Mouse (Mus musculus): Measurements from ENCODE around the gene Zfp446. TPM values are rescaled to one million over a fixed set of nuclear protein-coding genes. Genes with fewer than 3 reads are reported as not detected.

The Zfp446 gene
- 1 to 10 TPM; 3.8 to 5.7 TPM for polyA plus RNA-seq (2017; shearing (Covaris generic))

GRCm38 (mm10) chr7:12977682-12978389 lies at the start of gene Zfp446:
Zfp446 (plus strand) TSS chr7:12977848.
- ATAC-seq, result peak; percentile 92

GRCm38 (mm10) chr7:12933615-12934140 lies 44.0 kb upstream of the Zfp446 start:
- ATAC-seq, result no peak

- ATAC-seq, result no peak
Measured at GRCm38 (mm10) chr7:12934808-12935207, 42.8 kb upstream of the Zfp446 start.

- ATAC-seq, result peak; percentile 69
Measured at GRCm38 (mm10) chr7:12937254-12937803, 40.3 kb upstream of the Zfp446 start.

GRCm38 (mm10) chr7:12940599-12940998 lies 37.0 kb upstream of the Zfp446 start:
- ATAC-seq, result no peak

GRCm38 (mm10) chr7:12943488-12943887 lies 34.2 kb upstream of the Zfp446 start:
- peak; percentile 77 for ATAC-seq

GRCm38 (mm10) chr7:12949032-12949871 lies 28.4 kb upstream of the Zfp446 start:
- peak; percentile 98 for ATAC-seq

- peak; percentile 31 for ATAC-seq
Measured at GRCm38 (mm10) chr7:12949872-12950229, 27.8 kb upstream of the Zfp446 start.

GRCm38 (mm10) chr7:12954896-12955295 lies 22.8 kb upstream of the Zfp446 start:
- ATAC-seq, result no peak

- no peak for ATAC-seq
Measured at GRCm38 (mm10) chr7:12957511-12957910, 20.1 kb upstream of the Zfp446 start.

- ATAC-seq, result no peak
Measured at GRCm38 (mm10) chr7:12958948-12959347, 18.7 kb upstream of the Zfp446 start.

- no peak for ATAC-seq
Measured at GRCm38 (mm10) chr7:12959718-12960117, 17.9 kb upstream of the Zfp446 start.

- ATAC-seq, result peak; percentile 69
Measured at GRCm38 (mm10) chr7:12961511-12962141, 16.0 kb upstream of the Zfp446 start.

GRCm38 (mm10) chr7:12965678-12966091 lies 12.0 kb upstream of the Zfp446 start, which contains the start of gene Zfp324:
Zfp324 (plus strand) TSS chr7:12965838.
- ATAC-seq, result peak; percentile 85

- ATAC-seq, result peak; percentile 24
Measured at GRCm38 (mm10) chr7:12966104-12966845, 11.4 kb upstream of the Zfp446 start.

GRCm38 (mm10) chr7:12970906-12971305 lies 6.7 kb upstream of the Zfp446 start:
- ATAC-seq, result no peak

GRCm38 (mm10) chr7:12978931-12979722 lies 1.5 kb downstream of the Zfp446 start:
- ATAC-seq, result no peak

- no peak for ATAC-seq
Measured at GRCm38 (mm10) chr7:12979776-12980175, 2.1 kb downstream of the Zfp446 start.

GRCm38 (mm10) chr7:12980291-12980690 lies 2.6 kb downstream of the Zfp446 start:
- no peak for ATAC-seq

- ATAC-seq, result no peak
Measured at GRCm38 (mm10) chr7:12985724-12986123, 8.1 kb downstream of the Zfp446 start.

- ATAC-seq, result no peak
Measured at GRCm38 (mm10) chr7:12986906-12987305, 9.3 kb downstream of the Zfp446 start.
